Mouse (Mus musculus): ENCODE measurements around the gene Grm8. TPM values are rescaled to one million over a fixed set of nuclear protein-coding genes. Genes with fewer than 3 reads are reported as not detected.

The Grm8 gene
- polyA plus RNA-seq, 1 experiment from 2014 or later = 0.19 TPM

DNA sequence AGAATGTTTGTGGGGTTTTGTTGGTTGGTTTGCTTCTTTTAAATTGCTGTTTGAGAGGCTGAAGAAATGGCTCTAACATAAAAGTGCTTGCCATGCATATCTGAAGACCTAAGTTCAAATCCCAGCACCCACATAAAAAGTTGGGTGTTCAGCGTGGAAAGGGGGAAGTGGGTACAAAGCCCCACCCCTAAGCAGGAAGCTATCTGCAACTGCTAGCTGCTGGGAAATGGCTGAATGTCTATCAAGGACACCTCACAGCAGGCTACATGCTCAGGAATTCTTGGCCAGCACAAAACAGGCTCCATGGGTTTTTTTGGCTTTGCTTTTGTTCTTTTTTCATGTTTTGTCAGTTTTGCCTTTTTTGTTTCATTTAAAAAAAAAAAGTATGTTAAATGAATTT, 20.1 kb downstream of the Grm8 start:
- ATAC-seq (ENCODE audit: extremely low read depth, insufficient number of reproducible peaks, low FRiP score, low TSS enrichment) = no peak
- H3K27me3 ChIP-seq (replicated peaks) = no peaks in the 10 kb centered on the region
- no peak overlapping the region for H3K4me3 ChIP-seq
- no peak overlapping the region for H3K4me2 ChIP-seq
- 56% methylated on average over 1 of the region's 1 CpGs for WGBS
- H3K9ac ChIP-seq = no peak overlapping the region
- no peak overlapping the region for H3K27ac ChIP-seq (replicated peaks)
- no peaks in the 10 kb centered on the region for H3K4me1 ChIP-seq
- H3K36me3 ChIP-seq = no peaks in the 10 kb centered on the region
- H3K9me3 ChIP-seq = no peaks in the 10 kb centered on the region

DNA sequence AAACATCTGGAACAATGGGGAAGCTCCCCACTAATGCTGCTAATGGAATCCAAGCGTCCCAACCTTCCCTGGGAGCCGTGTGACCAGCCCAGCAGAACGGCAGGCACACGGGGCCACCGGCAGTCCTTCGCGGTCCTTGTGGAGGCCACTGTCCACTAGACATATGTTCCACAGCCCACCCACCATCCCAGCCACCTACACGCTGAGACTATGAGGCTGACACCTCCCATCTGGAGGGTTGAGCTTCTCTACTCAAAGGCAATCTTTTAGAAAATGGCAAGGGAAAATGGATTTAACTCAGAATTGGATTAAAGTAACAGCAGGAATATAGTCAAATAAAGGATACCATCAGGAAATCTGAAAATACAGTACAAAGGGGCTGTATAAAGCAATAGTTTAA, 23.4 kb downstream of the Grm8 start:
- Histone ChIP-seq H3K4me3 (no peak overlapping the region), H3K4me1 (no peaks in the 10 kb centered on the region), H3K36me3 (no peaks in the 10 kb centered on the region), H3K9me3 (no peaks in the 10 kb centered on the region), H3K9ac (no peak overlapping the region), H3K27ac (replicated peaks) (no peak overlapping the region), H3K4me2 (no peak overlapping the region), H3K27me3 (replicated peaks) (no peaks in the 10 kb centered on the region)
- WGBS = 76% methylated on average over 8 of the region's 8 CpGs
- no peak for ATAC-seq (ENCODE audit: extremely low read depth, insufficient number of reproducible peaks, low FRiP score, low TSS enrichment)

GRCm38 (mm10) chr6:28102608-28103316, 32.2 kb downstream of the Grm8 start:
- WGBS = 22% methylated on average over 9 of the region's 9 CpGs
- Histone ChIP-seq H3K4me2 (no peak overlapping the region), H3K9ac (no peak overlapping the region), H3K9me3 (no peaks in the 10 kb centered on the region), H3K4me3 (no peak overlapping the region), H3K4me1 (no peaks in the 10 kb centered on the region), H3K27ac (replicated peaks) (no peak overlapping the region), H3K36me3 (no peaks in the 10 kb centered on the region), H3K27me3 (replicated peaks) (no peaks in the 10 kb centered on the region)
- no peak for ATAC-seq (ENCODE audit: extremely low read depth, insufficient number of reproducible peaks, low FRiP score, low TSS enrichment)

- Histone ChIP-seq H3K9ac (no peak overlapping the region), H3K4me1 (no peaks in the 10 kb centered on the region), H3K36me3 (no peaks in the 10 kb centered on the region), H3K9me3 (no peaks in the 10 kb centered on the region), H3K27ac (replicated peaks) (no peak overlapping the region), H3K27me3 (replicated peaks) (no peaks in the 10 kb centered on the region), H3K4me2 (no peak overlapping the region), H3K4me3 (no peak overlapping the region)
- 81% methylated on average over 3 of the region's 3 CpGs for WGBS
- no peak for ATAC-seq (ENCODE audit: extremely low read depth, insufficient number of reproducible peaks, low FRiP score, low TSS enrichment)
Measured at GRCm38 (mm10) chr6:28100001-28100400, 35.0 kb downstream of the Grm8 start.

GRCm38 (mm10) chr6:28092511-28092910, 42.5 kb downstream of the Grm8 start:
- H3K9ac ChIP-seq = no peak overlapping the region
- H3K27ac ChIP-seq (replicated peaks) = no peak overlapping the region
- H3K9me3 ChIP-seq = no peaks in the 10 kb centered on the region
- H3K27me3 ChIP-seq (replicated peaks) = no peaks in the 10 kb centered on the region
- no peaks in the 10 kb centered on the region for H3K36me3 ChIP-seq
- H3K4me3 ChIP-seq = no peak overlapping the region
- H3K4me1 ChIP-seq = no peaks in the 10 kb centered on the region
- WGBS = 78% methylated on average over 6 of the region's 6 CpGs
- ATAC-seq (ENCODE audit: extremely low read depth, insufficient number of reproducible peaks, low FRiP score, low TSS enrichment) = no peak
- no peak overlapping the region for H3K4me2 ChIP-seq

DNA sequence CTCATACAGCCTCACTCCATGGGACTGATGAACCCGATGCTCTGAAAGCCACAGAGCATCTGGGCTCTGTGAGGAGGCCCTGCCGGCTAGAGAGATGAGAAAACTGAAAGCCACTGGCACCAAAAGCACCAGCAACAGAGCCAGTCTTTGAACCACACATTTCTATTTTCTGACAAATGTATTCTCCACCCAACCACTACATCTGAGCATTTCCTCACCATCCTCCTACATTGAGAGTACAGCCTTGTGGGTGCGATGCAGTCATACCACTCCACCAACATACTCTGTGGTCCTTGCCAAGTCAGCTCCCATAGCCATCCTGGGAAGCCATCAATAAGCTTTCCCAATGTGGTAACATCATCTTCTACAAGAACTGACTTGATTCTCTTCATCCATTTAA, 43.1 kb downstream of the Grm8 start:
- WGBS = 75% methylated on average over 3 of the region's 3 CpGs
- no peak for ATAC-seq (ENCODE audit: extremely low read depth, insufficient number of reproducible peaks, low FRiP score, low TSS enrichment)
- Histone ChIP-seq H3K27ac (replicated peaks) (no peak overlapping the region), H3K4me1 (no peaks in the 10 kb centered on the region), H3K4me2 (no peak overlapping the region), H3K4me3 (no peak overlapping the region), H3K36me3 (no peaks in the 10 kb centered on the region), H3K27me3 (replicated peaks) (no peaks in the 10 kb centered on the region), H3K9ac (no peak overlapping the region), H3K9me3 (no peaks in the 10 kb centered on the region)

- no peak overlapping the region for H3K4me2 ChIP-seq
- no peaks in the 10 kb centered on the region for H3K4me1 ChIP-seq
- H3K9ac ChIP-seq = no peak overlapping the region
- ATAC-seq (ENCODE audit: extremely low read depth, insufficient number of reproducible peaks, low FRiP score, low TSS enrichment) = no peak
- no peaks in the 10 kb centered on the region for H3K27me3 ChIP-seq (replicated peaks)
- H3K36me3 ChIP-seq = no peaks in the 10 kb centered on the region
- H3K4me3 ChIP-seq = no peak overlapping the region
- H3K27ac ChIP-seq (replicated peaks) = no peak overlapping the region
- no peaks in the 10 kb centered on the region for H3K9me3 ChIP-seq
Measured at GRCm38 (mm10) chr6:28090981-28091380, 44.0 kb downstream of the Grm8 start.

GRCm38 (mm10) chr6:28075534-28075933, 59.4 kb downstream of the Grm8 start:
- H3K27me3 ChIP-seq (replicated peaks) = no peaks in the 10 kb centered on the region
- no peaks in the 10 kb centered on the region for H3K36me3 ChIP-seq
- WGBS = 76% methylated on average over 3 of the region's 3 CpGs
- H3K4me3 ChIP-seq = no peak overlapping the region
- no peaks in the 10 kb centered on the region for H3K9me3 ChIP-seq
- no peak overlapping the region for H3K4me2 ChIP-seq
- no peak for ATAC-seq (ENCODE audit: extremely low read depth, insufficient number of reproducible peaks, low FRiP score, low TSS enrichment)
- no peak overlapping the region for H3K27ac ChIP-seq (replicated peaks)
- H3K4me1 ChIP-seq = no peaks in the 10 kb centered on the region
- H3K9ac ChIP-seq = no peak overlapping the region

GRCm38 (mm10) chr6:28074470-28074869, 60.5 kb downstream of the Grm8 start:
- Histone ChIP-seq H3K27ac (replicated peaks) (no peak overlapping the region), H3K36me3 (no peaks in the 10 kb centered on the region), H3K4me2 (no peak overlapping the region), H3K9ac (no peak overlapping the region), H3K27me3 (replicated peaks) (no peaks in the 10 kb centered on the region), H3K4me1 (no peaks in the 10 kb centered on the region), H3K9me3 (no peaks in the 10 kb centered on the region), H3K4me3 (no peak overlapping the region)
- ATAC-seq (ENCODE audit: extremely low read depth, insufficient number of reproducible peaks, low FRiP score, low TSS enrichment) = no peak
- 54% methylated on average over 3 of the region's 3 CpGs for WGBS

DNA sequence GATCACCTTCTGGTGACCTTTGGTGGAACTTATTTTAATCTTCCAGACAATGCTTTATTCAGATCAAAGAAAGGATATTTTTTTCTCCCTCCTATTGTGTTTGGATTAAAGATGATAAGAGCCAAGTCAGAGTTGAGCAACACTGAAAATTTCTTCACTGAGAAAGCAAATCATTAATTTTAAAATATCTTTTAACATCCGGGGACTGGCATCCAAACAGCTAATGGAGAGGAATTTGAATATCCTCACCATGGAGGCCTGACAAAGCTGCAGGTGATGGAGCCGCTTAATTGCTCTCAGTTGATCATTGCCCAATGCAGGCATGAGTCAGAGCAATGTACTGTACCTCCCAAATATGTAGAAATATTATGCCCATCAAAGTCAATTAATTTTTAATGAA, 83.0 kb downstream of the Grm8 start:
- Histone ChIP-seq H3K27ac (replicated peaks) (no peak overlapping the region), H3K36me3 (no peaks in the 10 kb centered on the region), H3K4me2 (no peak overlapping the region), H3K9ac (no peak overlapping the region), H3K4me1 (no peaks in the 10 kb centered on the region), H3K27me3 (replicated peaks) (no peaks in the 10 kb centered on the region), H3K9me3 (no peaks in the 10 kb centered on the region), H3K4me3 (no peak overlapping the region)
- WGBS = 65% methylated on average over 2 of the region's 2 CpGs
- ATAC-seq (ENCODE audit: extremely low read depth, insufficient number of reproducible peaks, low FRiP score, low TSS enrichment) = no peak

GRCm38 (mm10) chr6:28042339-28042738, 92.6 kb downstream of the Grm8 start:
- H3K4me3 ChIP-seq = no peak overlapping the region
- H3K36me3 ChIP-seq = no peaks in the 10 kb centered on the region
- 76% methylated on average over 3 of the region's 3 CpGs for WGBS
- ATAC-seq (ENCODE audit: extremely low read depth, insufficient number of reproducible peaks, low FRiP score, low TSS enrichment) = no peak
- no peaks in the 10 kb centered on the region for H3K27me3 ChIP-seq (replicated peaks)
- H3K4me2 ChIP-seq = no peak overlapping the region
- H3K4me1 ChIP-seq = no peaks in the 10 kb centered on the region
- no peak overlapping the region for H3K9ac ChIP-seq
- H3K27ac ChIP-seq (replicated peaks) = no peak overlapping the region
- H3K9me3 ChIP-seq = no peaks in the 10 kb centered on the region

DNA sequence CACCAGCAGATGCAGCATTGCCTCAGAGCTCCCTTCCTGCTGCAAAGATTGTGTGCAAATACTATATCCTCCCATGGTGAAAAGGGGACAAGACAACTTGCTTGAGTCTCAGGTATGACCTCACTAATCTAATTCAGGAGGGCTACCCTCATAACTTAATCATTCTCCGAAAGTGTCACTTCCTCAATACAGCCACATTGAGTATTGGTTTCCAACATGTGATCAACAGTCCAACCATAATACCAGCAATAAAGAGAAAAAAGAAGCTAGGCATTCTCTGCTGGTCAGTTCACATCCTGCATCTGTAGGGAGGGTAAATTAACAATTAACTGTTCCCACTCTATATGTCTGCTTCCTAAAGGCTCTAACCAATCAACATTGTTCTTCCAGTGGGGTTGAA, 94.2 kb downstream of the Grm8 start:
- Histone ChIP-seq H3K36me3 (no peaks in the 10 kb centered on the region), H3K9me3 (no peaks in the 10 kb centered on the region), H3K4me2 (no peak overlapping the region), H3K9ac (no peak overlapping the region), H3K4me3 (no peak overlapping the region), H3K27me3 (replicated peaks) (no peaks in the 10 kb centered on the region), H3K4me1 (no peaks in the 10 kb centered on the region), H3K27ac (replicated peaks) (no peak overlapping the region)
- no peak for ATAC-seq (ENCODE audit: extremely low read depth, insufficient number of reproducible peaks, low FRiP score, low TSS enrichment)
- WGBS = 93% methylated on average over 1 of the region's 1 CpGs
